Mouse (Mus musculus): Measurements from ENCODE around the gene Ankrd17. TPM values are rescaled to one million over a fixed set of nuclear protein-coding genes. Genes with fewer than 3 reads are reported as not detected.

Gene Ankrd17
- polyA plus RNA-seq (2012; rRNA removed) = 37.1 and 58.9 TPM in 2 replicates

DNA sequence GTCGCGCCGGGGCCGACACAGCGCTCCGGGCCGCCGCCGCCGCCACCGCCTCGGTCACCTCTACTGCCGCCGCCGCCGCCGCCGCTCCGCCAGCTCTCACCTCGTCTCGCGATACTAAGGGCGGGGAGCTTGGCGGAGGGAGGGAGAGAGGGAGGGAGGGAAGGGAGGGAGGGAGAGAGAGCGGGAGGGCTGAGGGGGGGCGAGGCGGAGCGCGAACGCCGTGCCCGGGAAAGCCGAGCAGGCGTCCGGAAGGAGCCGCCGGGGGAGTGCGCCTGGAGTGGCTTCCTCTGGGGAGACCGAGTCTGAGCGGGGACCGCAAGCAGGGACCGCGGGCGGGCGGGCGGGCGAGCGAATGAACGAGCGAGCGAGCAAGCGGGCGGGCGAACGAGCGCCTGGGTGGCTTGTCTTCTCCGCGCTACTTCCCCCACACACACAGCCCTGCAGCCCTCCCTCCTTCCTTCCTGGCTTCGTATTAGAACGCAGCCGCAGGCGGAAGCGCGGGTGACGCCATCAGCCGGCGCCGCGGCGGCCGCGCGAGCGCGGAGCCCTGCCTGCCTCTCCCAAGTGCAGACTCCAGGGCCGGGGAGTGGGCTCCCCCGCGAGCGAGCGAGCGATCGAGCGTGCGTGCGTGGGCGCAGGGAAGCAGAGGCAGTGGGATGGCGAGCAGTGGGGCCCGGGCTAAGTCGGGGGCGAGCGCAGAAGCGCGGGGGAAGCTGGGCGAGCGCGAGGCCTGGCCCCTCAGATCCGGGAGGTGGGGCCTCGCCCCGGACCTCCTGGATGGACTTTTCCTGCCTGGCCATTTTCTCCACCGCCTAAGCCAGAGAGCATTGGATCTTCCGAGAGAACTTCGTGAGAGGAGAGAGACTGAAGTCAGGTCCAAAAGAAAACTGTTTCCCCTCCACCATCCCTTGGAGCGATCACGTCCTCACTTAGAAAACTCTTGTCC lies at the start of gene Ankrd17:
Gene Ankrd17, minus strand, starts transcription at position 457 of the 946 bp plus-strand sequence.

DNA sequence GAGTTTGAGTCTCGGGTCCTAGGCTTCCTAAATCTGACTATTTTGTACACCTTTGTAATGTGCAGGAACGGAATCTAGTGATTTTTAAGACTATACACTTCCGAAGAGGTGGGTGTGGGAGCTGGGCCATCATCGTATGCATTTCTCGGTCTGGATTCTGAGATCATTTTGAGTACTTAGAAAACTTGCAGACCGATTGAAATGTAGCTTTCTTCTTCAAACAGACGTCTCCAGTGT lies 608 bp upstream of the Ankrd17 start, which contains the start of gene Gm9958:
Gene Gm9958, plus strand, starts transcription at position 138 of the 237 bp plus-strand sequence.

DNA sequence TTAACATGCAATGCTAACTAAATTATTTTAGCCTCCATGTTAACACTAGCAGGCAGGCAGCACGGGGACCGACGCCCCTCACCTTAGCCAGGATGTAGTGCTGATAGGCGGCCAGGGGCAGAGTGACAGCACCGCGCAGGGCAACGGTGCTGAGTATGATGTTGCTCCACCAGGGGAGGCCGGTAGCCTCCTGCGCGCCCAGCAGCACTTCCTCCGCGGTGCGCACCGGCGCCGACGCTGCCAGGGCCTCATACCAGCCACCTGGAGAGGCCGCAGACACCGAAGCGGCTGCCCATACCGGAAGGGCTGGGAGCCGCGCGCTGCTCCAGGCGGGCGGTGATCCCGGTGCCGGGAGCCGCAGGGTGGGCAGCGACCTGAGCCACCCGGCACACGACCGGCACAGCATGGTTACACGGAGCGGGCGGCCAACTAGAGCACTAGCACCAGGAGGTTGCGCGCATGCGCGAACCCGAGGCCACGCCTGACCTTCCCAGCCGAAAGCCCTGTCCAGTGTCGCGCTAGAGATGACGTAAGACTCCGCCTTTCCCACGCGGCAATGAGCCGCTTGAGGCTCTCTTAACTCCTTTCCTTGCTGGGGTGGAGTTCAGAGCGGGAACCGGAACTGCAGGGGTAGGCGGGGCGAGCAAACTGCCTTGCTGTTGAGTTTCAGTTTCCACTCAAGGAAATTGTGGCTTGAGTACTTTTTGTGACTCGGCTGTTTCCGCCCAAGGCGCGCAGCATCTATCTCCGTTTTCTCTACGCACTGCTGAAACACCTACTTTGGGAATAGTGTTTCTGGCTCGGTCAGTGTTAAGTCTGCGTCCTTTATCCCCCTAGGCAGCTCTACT lies 142.6 kb downstream of the Ankrd17 start, which contains the start of gene Cox18:
Gene Cox18, minus strand, starts transcription at position 468 of the 848 bp plus-strand sequence.

Other genes with a start within 250 kb of the Ankrd17 start
- 16.7 and 23.8 TPM in 2 replicates for gene Cox18, start 142.6 kb downstream of the Ankrd17 start, polyA plus RNA-seq (2012; rRNA removed)
- gene Gm9958, start 627 bp upstream of the Ankrd17 start, polyA plus RNA-seq (2012; rRNA removed) = 1.4 and 4.6 TPM in 2 replicates
- 131 and 403 TPM in 2 replicates for gene Alb, start 94.3 kb upstream of the Ankrd17 start, polyA plus RNA-seq (2012; rRNA removed)
- gene Afp, start 124.2 kb upstream of the Ankrd17 start, polyA plus RNA-seq (2012; rRNA removed) = 386 and 397 TPM in 2 replicates
- gene Afm, start 152.4 kb upstream of the Ankrd17 start, polyA plus RNA-seq (2012; rRNA removed) = 0.46 and 1.0 TPM in 2 replicates
- 0.04 and 0.11 TPM in 2 replicates for gene 5830473C10Rik, start 194.5 kb upstream of the Ankrd17 start, polyA plus RNA-seq (2012; rRNA removed)

Data from central nervous system, embryonic 11.5 days (tissue).